Mouse (Mus musculus) B cell, adult 62 days (primary cell): Measurements from ENCODE around the gene Kbtbd3. TPM values are rescaled to one million over a fixed set of nuclear protein-coding genes. Genes with fewer than 3 reads are reported as not detected.

ENCODE experiments used
- total RNA-seq: library from RNA; stranded (reverse); gene quantifications from 4 replicates; pipeline ENCODE4 v1.2.4, GENCODE M21; 2023

The Kbtbd3 gene
- total RNA-seq, result 2.6 to 3.6 TPM (median 3.0 TPM) in 4 replicates

DNA sequence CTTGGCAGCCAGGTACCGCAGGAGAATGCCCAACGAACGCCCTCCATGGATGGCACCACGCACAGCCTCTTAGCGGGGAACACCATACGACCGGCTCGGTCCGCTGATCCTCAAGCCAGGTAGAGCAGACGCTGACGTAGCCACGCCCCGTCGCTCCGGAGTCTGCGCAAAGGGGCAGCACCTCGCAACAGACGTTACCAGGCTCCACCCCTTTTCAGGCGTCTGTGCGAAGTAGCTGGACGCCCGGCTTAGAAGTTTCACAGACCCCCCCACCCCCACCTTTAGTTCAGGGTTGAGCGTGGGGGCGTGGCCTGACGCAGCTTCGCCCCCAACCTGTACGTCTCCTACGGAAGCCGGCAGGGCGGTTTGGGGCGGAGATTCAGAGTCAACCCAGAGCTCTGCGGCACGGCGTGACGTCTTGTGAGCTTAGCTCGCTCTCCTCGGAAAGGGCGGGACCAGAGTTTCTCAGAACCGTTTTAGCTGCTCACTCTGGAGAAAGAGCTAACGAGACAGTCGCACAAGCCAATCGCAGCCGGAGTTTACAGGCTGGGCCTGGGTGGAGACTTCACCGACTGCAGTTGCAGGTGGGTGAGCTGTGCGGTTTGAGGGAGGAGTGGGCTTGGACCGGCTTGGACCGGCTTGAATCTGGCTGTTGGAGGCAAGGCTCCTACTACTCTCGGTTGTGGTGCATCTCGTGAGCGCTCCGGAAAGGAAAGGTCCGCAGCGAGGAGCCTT is at the start of gene Kbtbd3, which contains the start of gene Aasdhppt:
Kbtbd3 (plus strand) TSS at position 483 of the 735 bp plus-strand sequence.
Aasdhppt (minus strand) TSS at position 121 of the 735 bp plus-strand sequence.

DNA sequence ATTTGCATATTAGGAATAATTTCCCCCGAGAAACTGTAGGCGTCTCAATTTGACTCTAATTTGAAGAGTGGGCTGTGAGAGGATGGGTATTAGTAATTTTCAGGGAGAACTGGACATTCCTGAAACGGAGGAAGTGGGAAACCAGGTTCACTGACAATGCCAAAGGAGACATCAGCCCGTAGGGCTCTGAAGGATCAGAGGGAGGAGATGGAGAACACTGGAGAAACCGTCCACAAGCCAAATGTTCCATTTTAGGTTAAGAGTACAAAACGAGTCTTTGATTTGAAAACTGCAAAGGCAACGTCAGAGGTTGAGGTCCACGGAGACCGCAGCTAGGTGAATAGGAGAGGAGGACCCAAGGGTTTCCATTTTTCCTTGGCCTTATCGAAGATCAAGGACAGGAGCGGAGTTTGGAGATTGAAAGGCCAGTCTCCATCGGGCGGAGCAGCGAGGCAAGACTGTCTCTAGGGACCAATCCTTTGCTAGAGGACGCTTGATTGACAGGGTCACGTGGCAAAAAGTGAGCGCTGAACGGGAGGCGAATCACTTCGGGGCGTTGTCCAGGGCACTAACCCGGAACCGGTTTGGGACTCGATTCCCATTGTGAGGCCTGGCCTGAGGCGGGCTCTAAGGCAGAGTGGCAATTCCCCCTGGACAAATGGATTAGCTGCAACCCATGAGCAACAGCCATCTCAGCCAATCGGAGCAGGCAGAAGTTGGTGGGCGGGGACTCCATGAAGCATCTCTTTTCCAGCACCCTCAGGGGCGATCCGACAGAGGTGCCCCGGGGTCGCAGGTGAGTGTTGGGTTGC is 66.4 kb downstream of the Kbtbd3 start, which contains the start of gene Msantd4:
Msantd4 (plus strand) TSS at position 735 of the 812 bp plus-strand sequence.

Other genes with a start within 250 kb of the Kbtbd3 start
- gene Aasdhppt, start 362 bp upstream of the Kbtbd3 start, total RNA-seq, result 9.2 to 12.0 TPM (median 9.6 TPM) in 4 replicates
- gene Msantd4, start 66.7 kb downstream of the Kbtbd3 start, total RNA-seq, result 4.2 to 7.2 TPM (median 5.6 TPM) in 4 replicates